Mouse (Mus musculus): ENCODE data around the gene Snx8.

Gene Snx8

DNA sequence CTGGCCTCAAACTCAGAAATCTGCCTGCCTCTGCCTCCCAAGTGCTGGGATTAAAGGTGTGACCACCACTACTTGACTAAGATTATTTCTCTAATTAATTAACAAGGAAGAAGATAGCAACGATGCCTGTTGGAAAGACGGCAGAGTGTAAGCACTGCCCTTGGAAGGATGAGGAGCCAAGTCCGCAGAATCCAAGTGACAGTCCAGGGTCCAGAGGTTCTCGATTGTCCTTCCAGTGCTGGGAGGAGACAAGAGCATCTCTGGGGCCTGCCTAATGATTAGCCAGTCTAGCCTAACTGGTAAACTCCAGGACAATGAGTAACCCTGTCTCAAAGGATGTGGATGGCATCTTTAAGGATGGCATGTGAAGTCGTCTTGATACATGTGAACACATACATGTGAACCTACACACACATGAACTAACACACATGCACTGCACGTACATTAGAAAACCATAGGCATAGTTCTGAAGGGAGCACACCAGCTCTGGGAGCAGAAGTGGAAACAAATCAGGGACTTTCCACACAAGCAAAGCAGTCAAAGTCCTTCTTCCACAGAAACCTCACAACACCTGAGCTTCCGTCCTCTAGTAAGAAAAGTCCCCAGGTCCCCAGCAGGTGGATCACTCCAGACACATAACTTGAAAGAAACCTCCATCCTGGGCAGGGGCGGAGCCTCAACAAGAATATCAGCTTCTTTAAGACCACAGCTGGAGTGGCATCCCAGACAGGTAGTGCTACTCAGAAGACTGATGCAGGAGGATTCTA is 38.1 kb downstream of the Snx8 start:
- intact Hi-C loops (cut with DNase I) = no loop called here

DNA sequence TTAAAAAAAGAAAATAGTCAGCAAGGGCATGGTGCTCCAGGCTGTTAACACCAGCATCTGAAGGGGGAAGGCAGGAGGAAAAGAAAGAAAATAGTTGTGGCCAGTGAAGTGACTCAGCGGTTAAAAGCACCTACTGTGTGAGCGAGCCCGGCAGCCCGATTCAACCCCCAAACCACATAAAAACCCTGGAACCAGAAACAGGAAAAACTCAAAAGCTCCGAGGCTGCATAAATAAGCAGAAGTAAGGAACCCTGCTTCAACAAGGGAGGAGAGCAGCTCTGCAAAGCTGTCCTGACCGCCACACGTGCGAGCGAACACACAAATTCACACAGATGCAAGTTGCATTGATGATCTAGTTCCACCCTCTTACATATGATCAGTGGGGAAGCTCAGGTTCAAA is 39.2 kb downstream of the Snx8 start:
- intact Hi-C loops (cut with DNase I) = no loop called here

DNA sequence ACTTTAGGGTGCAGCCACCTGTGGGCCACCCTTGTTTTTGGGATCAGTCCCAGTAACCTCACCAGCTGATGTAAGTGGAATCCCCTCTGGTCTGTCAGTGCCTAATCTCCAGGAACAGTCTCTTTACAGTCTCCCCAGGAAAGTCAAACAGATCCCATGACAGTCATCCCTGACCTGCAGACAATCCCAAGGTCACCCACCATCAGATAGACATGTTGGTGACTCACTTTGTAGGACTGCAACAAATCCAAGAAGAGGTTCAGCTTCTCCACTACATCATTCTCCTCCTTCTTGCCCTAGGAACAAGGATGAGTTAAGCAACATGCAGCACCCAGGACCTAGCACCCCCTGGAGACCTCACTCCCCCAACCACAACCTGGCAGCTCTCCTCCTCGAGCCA is 43.0 kb downstream of the Snx8 start:
- intact Hi-C loops (cut with DNase I) = no loop called here

DNA sequence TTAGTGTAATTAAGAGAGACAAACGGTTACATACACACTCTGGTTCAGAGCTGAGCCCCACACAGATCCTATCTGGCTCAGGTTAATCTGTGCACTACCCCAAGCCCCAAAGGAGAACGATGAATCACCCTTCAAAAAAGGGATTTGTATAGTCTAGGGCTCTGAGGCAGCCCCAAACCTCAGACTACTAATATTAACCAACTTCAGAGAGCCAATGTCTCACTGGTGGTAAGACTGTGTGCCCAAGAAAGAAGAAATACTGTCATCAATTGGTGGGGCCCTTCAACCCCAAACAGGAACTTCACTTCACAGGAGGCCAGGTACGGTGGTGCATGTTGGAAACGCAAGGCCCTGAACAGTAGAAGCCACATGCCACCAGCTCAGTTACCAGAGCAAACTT is 43.8 kb downstream of the Snx8 start:
- intact Hi-C loops (cut with DNase I) = no loop called here

DNA sequence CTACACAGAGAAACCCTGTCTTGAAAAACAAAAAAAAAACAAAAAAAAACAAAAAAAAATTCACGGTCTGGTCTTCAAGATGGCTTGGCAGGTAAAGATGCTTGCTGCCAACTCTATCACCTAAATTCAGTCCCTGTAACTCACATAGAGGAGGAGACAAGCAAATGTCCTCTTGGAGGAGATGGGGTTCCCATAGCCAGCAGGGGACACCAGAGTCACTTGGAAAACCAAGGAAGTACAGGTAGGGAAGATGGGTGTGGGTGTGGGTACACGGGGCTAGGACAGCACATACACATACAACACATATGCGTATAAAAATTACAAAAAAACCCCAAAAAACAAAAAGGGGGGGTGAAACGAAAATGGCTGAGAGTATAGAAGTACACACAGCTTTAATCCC is 46.2 kb downstream of the Snx8 start:
- intact Hi-C loops (cut with DNase I) = loop anchor here (5.0 kb wide), 1 partner anchor 49 kb away; no protein-coding TSS in a partner anchor

DNA sequence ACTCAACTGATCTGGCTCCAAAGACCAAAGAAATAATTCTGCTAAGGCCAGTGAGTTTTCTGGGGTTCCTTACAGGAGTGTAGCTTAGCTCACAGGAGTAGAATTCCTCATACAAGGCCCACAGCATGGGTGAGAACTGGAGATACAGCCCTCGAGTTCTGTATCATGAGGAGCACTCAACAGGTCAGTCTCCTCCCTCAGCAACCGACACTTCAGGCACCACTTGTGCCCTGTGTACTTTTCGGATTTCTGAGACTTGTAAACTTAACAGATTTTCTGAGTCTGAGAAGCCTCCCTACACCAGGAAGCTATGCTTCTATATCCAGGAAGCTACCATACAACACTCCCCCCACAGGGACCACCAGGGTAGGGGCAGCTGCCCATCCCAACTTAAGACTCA is 49.2 kb downstream of the Snx8 start:
- intact Hi-C loops (cut with DNase I) = loop anchor here (5.0 kb wide), 2 partner anchors 52 to 503 kb away; no protein-coding TSS in a partner anchor

DNA sequence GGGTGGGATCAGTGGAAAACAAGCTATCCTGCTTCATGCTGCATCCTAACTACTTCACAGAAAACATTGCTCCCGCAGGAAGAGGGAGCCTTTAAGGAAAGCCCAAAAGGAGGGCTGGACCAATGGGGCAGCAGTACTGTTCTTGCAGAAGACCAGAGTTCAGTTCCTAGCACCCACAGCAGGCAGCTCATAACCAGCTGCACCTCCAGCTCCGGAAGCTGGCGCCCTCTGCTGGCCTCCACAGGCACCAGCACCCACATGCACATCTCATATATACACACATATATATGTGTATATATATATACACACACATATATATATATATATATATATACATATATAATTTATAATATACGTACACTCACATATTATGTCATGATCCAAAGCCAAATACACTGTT is 50.3 kb downstream of the Snx8 start:
- intact Hi-C loops (cut with DNase I) = loop anchor here (5.0 kb wide), 1 partner anchor 501 kb away; no protein-coding TSS in a partner anchor

DNA sequence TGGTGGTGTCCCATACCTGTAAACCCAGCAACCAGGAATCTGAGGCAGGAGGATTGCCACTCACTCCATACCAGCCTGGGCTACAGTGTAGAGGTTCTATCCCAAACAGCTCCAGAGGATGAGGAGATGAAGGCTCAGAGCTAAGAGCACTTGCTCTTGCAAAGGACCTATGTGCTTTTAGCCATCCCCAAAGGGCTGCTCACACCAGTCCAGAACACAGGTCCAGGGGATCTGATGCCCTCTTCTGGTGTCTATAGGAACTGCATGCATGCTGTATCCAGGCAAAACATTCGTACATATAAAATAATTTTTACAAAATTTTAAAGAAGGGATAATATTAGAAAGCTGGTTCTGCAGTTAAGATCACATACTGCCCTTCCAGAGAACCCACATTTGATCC is 52.4 kb downstream of the Snx8 start:
- intact Hi-C loops (cut with DNase I) = loop anchor here (5.0 kb wide), 1 partner anchor 499 kb away; no protein-coding TSS in a partner anchor

DNA sequence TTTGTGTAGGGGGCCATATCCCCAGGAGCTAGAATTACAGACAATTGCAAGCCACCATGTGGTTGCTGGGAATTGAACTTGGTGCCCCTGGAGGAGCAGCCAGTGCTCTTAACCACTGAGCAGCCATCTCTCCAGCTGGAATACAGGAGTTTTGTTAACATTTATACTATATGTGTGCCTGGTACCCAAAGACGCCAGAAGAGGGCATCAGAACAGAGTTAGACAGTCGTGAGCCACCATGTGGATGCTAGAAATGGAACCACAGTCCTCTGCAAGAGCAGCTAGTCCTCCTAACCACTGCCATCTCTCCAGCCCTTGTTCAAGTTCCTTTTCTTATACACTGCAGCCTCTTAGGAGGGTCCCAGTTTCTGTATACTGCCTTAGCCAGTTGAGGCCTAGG is 55.4 kb downstream of the Snx8 start:
- intact Hi-C loops (cut with DNase I) = loop anchor here (5.0 kb wide), 3 partner anchors 64 to 204 kb away; no protein-coding TSS in a partner anchor

DNA sequence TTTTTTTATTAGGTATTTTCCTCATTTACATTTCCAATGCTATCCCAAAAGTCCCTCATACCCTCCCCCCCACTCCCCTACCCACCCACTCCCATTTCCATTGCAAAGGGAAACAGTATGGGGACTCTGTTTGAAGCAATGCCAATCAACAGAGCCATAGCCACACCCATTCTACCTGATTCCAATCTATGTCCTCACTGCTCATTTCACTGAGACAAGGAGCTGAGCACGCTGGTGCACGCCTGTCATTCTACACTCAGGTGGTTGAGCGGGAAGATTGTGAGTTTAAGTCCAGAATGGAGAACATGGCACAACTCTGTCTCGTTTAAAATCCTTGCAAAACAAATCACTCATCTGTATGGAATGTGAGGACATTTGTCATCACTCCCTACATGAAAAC is 56.5 kb downstream of the Snx8 start:
- intact Hi-C loops (cut with DNase I) = loop anchor here (5.0 kb wide), 3 partner anchors 65 to 205 kb away; no protein-coding TSS in a partner anchor

DNA sequence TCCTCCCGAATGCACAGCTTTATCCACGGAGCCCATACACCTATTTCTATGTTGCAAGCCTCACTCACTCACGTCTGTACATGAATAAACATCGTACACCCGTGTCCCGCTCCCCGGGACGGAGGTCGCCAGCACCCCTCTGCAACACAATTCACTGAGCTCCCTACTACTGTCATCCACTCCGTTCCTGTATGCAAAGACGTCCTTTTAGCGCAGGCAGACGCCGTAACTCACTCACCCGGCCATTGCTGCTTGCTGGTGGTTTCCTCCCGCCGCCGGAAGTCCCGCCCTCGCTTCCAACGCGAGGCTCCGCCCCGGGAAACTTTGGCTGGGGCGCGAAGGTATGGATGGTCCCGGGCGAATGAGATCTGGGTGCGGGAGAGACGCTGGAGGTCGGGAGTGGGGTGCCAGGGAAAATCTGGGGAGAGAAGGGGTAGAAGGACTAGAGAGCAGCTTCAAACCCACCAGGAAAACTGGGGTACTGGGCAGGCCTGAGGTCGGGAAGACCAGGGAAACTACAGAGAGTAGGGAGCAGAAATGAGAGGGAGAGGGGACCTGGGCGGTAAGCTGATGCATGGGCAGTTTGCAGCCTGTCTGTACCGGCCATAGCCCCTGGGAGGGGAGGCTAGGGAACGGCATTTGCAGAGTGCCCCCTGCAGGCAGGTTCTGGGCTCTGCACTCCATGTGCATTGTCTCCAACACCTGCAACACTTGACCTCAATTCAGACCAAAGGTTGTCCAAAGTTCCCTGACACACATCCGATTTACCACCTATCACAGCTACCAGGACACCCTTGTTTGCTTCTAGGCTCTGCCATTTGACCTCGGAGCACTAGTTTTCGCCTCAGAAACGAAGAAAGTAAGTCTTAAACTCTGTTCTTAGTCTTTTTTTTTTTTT is 57.2 kb downstream of the Snx8 start, which contains the start of gene Mrm2:
Gene Mrm2 (minus strand): TSS at position 284 of the 898 bp plus-strand sequence.
- intact Hi-C loops (cut with DNase I) = loop anchor here (5.0 kb wide), 3 partner anchors 65 to 205 kb away; no protein-coding TSS in a partner anchor

DNA sequence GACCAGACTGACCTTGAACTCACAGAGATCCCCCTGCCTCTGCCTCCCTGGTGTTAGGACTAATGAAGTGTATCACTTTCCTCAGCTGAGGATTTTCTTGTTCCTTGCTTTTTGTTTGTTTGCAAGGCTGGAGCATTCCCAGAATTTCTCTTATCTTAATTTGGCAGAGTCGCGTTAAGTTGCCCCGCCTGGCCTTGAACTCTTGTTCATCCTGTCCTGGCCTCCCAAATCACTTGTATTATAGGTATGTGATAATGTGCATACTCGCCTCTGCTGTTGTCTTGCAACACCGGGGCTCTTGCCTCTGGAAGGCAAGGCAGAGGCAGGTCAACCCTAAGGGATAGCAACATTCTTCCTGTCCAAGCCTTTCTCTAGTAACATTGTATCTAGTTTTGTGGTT is 65.0 kb downstream of the Snx8 start:
- intact Hi-C loops (cut with DNase I) = no loop called here

DNA sequence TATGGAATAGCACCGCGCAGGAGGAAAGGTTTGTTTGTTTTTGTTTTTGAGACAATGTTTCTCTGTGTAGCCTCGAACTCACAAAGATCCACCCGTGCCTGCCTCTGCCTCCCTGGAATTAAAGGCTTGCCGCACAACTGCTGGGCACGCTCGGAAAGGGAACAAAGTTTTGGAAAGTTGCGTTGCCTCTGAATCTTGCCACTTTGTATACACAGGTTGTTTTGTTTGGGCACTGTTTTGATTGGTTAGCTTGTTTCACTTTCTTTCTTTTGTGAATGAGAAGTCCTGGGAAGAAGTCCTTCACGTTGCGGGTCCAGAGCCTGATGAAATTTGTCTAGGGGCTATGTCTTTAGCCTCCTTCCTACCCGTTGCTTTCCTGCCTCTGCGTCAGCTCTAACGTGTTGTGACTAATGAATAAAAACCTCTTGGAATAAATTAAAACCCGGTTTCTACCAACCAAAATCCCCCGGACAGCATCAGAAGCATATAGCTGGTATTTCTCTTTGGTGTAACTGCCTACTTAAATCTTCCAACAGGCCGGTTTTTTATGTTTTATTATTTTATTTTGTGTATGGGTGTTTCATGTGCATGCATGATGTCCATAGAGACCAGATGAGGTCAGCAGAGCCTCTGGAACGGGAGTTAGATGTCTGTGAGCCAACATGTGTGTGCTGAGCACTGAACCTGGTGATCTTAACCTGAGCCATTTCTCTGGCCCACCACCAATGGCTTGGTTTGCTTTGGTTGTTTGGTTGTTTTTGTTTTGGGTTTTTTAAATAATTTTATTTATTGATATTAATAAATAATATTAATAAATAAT is 67.1 kb downstream of the Snx8 start:
- intact Hi-C loops (cut with DNase I) = no loop called here

DNA sequence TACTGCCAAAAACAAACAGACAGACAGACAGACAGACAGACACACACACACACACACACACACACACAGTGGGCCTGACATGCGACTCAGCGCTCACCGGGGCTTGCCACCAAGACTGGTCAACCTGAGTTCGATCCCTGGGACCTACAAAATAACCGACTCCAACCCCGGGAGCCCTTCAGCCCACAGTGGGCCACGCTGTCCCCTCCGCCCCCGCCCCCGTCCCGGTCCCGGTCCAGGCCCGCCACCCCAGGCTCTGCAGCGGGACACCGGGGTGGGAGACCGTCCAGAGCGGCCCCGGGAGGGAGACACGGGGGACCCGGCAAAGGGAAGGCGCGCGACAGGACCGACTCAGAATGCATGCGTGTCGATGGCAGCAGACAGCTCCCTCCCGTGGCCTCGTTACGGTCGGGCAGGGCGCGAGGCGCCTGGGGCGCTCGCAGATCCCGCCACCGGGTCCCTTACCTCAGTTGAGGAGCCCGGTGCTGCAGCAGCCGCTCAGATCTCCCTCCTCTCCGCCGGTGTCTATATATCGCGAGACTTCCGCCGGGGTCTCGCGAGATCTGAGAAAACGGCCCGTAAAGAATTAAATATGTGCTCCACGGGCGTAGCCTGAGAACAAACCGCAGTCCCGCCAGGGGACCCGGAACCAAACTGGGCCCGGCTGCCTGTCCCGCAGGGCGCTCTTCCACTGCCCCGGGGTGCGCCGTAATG is 67.9 kb downstream of the Snx8 start, which contains the start of the genes Mad1l1 and Nudt1:
Gene Mad1l1 (minus strand): TSS at position 511 of the 714 bp plus-strand sequence.
Gene Nudt1 (plus strand): TSS at position 615 of the 714 bp plus-strand sequence.
- intact Hi-C loops (cut with DNase I) = no loop called here

DNA sequence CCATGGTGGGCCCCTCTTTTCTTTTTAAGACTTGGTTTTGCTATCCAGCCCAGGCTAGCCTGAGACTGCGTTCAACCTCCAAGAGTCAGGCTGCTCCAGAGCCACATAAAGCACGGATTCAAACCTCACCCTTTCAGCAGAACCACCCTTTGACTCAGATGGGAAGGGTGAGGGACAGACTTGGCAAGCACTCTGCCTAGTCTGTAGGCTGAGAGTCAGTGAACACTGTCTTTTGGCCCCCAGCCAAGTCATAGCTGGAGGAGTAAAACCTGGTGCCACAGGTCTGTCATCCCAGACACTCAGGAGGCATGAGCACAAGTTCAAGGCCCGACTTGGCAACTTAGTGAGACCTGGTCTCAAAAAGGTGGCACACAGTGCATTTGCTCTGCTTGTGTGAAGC is 72.3 kb downstream of the Snx8 start:
- intact Hi-C loops (cut with DNase I) = no loop called here

DNA sequence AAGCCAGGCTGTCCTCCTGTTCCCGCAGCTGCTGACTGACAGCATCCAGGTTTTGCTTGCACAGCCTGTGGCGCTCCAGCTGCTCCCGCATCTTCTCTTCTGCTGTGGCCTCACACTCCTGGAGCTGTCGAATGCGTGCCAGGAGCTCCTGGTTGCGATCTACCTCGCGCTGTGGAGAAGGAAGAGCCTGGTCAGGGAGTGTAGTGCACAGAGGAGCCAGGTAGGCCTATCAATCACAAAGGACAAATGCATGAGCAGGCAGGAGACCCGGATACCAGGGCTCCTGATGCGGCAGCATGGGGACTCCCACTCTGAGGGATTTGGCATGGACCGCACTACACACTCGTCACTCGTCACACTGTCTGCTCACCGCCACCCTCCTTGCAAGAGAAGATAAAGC is 81.5 kb downstream of the Snx8 start:
- intact Hi-C loops (cut with DNase I) = no loop called here

DNA sequence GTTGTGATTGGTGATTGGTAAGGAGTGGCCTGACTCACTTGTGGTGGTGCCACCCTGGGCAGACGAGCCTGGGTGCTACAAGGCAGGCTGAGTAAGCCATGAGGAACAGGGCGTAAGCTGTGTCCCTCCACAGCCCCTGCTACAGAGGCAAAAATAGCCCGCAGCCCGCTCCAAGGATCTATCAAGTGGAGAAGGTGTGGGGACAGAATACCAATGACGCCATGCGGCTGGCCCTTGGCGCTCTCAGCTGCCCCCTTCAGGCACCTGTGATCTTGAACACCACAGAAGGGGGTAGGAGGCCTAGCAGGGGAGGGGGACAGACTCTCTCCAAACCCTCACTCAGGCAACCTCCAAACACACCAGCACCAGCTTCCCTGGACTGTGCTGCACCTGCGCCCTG is 83.0 kb downstream of the Snx8 start:
- intact Hi-C loops (cut with DNase I) = no loop called here

DNA sequence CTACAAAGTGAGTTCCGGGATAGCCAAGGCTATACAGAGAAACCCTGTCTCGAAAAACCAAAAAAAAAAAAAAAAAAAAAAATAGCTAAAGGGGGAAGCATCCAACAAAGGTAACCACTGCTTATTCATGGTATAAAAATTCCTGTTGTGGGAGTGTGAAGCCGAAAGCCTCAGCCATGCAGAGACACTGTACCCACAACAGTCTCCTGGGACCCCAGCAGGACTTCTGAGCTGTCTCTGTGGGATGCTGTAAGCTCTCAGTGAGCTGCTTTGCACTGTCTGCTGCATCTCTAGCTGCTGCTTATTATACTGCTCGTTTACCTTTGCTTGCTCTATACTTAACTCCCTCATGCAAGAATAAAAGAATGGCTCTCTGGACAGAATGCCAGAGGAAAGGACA is 90.8 kb downstream of the Snx8 start:
- intact Hi-C loops (cut with DNase I) = no loop called here

DNA sequence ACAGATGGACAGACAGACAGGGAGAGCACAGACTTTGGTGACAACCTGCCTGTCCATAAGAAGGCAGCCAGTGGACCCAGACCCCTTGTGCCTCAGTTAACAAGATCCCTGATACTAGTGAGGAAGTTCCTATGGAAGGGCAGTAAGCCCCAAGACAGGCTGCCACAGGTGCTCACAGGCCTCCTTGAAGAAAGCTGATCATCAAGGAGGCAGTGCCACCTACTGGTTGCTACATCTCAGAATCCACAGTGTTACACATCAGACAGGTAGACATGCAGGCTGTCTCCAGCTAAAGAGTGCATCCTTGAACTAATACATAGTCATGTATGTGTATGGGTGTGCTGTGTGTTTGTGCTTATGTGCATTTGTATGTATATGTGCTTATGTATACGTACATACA is 96.9 kb downstream of the Snx8 start:
- intact Hi-C loops (cut with DNase I) = loop anchor here (5.0 kb wide), 2 partner anchors 95 to 455 kb away; no protein-coding TSS in a partner anchor
